Mouse (Mus musculus): ENCODE data around the gene Abca3.

DNA sequence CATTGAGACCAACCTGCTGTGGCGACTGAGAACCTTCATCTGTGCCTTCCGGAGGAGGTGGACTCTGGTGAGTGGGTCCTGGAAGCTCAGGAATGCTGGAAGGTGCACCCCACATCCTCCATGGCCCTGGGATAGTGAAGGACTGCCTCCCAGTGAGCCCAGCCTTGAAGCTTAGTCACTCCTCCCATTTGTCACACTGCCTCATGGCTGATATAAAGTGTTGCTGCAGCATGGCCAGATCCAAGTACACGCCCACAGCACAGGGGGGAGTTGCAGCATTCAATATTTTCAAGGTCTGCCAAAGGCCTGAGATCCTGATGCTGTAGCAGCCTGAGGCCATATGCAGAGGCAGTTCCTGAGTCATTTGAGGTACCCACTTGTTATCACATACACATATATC, 50.6 kb downstream of the Abca3 start:
- TF ChIP-seq POLR2A (IDR thresholded peaks at IDR 0.05; ENCODE audit: borderline replicate concordance, extremely low read depth, insufficient read depth, insufficient read length, poor library complexity, severe bottlenecking) (no peak), CTCF (IDR thresholded peaks at IDR 0.05; ENCODE audit: borderline replicate concordance, extremely low read depth, insufficient read depth, insufficient read length) (no peak)
